Mouse (Mus musculus) ES-E14 (cell line): ENCODE results near the gene Dclk1.

Source experiments
- CHD2 ChIP-seq: IDR thresholded peaks from 2 replicates; pipeline ENCODE4 v1.6.1; 2014; ENCODE audit warnings: mild to moderate bottlenecking, low read depth, low read length, inconsistent platforms
- HCFC1 ChIP-seq: IDR thresholded peaks from 2 replicates; pipeline ENCODE4 v1.6.1; 2012; ENCODE audit warnings: low read length, inconsistent platforms, borderline replicate concordance; ENCODE audit not compliant: insufficient read depth
- ZC3H11A ChIP-seq: IDR thresholded peaks from 2 replicates; pipeline ENCODE4 v1.6.1; 2012; ENCODE audit warnings: low read depth, mild to moderate bottlenecking, inconsistent platforms, low read length, borderline replicate concordance
- ZNF384 ChIP-seq: IDR thresholded peaks from 2 replicates; pipeline ENCODE4 v1.6.1; 2012; ENCODE audit warnings: low read depth, low read length, inconsistent platforms

DNA sequence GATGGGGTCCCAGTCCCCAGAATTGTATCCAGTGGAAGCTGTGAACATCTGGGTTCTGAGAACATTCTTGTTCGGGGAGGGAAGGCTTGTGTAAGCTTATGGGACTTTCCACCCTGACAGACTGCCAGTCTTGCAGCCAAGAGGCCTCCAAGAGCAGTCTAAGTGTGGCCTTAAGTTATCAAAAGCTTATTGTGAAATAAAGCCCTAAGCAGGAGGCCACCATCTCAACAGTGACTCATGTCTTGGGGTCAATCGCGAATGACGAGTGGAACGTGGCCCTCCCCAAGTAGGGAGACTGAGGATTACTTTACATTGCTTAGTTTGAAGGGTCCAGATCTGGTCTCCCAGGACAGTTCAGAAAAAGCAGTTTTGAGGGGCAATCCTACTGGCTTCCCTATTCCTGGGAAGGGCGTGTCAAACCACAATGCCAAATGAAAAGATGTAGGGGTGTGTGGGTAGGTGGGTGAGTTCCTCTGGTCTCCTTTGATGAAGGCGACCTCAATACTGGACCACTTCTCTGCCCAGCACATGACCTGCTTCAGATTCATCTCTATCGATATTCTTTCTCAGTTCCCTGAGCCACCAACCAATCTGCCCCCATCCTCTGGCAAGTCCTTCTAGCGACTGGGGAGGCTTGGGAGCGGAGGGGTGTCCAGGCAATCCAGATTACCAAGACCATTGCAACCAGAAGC is at the start of gene Dclk1:
- TF ChIP-seq ZNF384, result no peak
- TF ChIP-seq CHD2, result no peak
- TF ChIP-seq ZC3H11A, result no peak
- no peak for TF ChIP-seq HCFC1
